Mouse (Mus musculus): Measurements from ENCODE around the gene Kifc3. TPM values are rescaled to one million over a fixed set of nuclear protein-coding genes. Genes with fewer than 3 reads are reported as not detected.
"Not testable (repeated sequence)": the region's sequence is repeated elsewhere in the genome, so short reads cannot be mapped to it uniquely, and the experiment has no call there.

Gene Kifc3
- polyA plus RNA-seq, 1 experiment from 2014 or later, result 29.8 TPM

- Histone ChIP-seq H3K9me3 (no peaks in the 10 kb centered on the region), H3K4me3 (no peak overlapping the region), H3K4me1 (no peaks in the 10 kb centered on the region), H3K27ac (no peak overlapping the region), H3K27me3 (replicated peaks) (no peaks in the 10 kb centered on the region; the same call in 1 of the 2 replicates), H3K36me3 (replicated peaks) (no peaks in the 10 kb centered on the region), H3K9ac (no peak overlapping the region), H3K4me2 (no peak overlapping the region)
- 68% methylated on average over 5 of the region's 5 CpGs for WGBS
- no peak for ATAC-seq (replicated peaks)
Observed at GRCm38 (mm10) chr8:95167726-95168125, 34.9 kb downstream of the Kifc3 start.

GRCm38 (mm10) chr8:95166400-95166799 lies 36.2 kb downstream of the Kifc3 start:
- ATAC-seq (replicated peaks), result no peak

GRCm38 (mm10) chr8:95165923-95166322 lies 36.7 kb downstream of the Kifc3 start:
- WGBS, result 74% methylated on average over 11 of the region's 11 CpGs
- Histone ChIP-seq H3K9ac (no peak overlapping the region), H3K4me3 (no peak overlapping the region), H3K4me1 (no peaks in the 10 kb centered on the region), H3K27me3 (replicated peaks) (no peaks in the 10 kb centered on the region; the same call in 1 of the 2 replicates), H3K4me2 (no peak overlapping the region), H3K36me3 (replicated peaks) (no peaks in the 10 kb centered on the region), H3K9me3 (no peaks in the 10 kb centered on the region), H3K27ac (no peak overlapping the region)
- ATAC-seq (replicated peaks), result no peak

More at GRCm38 (mm10) chr8:95166400-95166799, 36.2 kb downstream of the Kifc3 start:
- no peak overlapping the region for H3K4me2 ChIP-seq
- no peak overlapping the region for H3K9ac ChIP-seq
- no peaks in the 10 kb centered on the region for H3K4me1 ChIP-seq
- H3K4me3 ChIP-seq, result no peak overlapping the region
- H3K36me3 ChIP-seq (replicated peaks), result no peaks in the 10 kb centered on the region
- 56% methylated on average over 7 of the region's 7 CpGs for WGBS
- no peaks in the 10 kb centered on the region for H3K9me3 ChIP-seq
- H3K27me3 ChIP-seq (replicated peaks), result no peaks in the 10 kb centered on the region; the same call in 1 of the 2 replicates
- no peak overlapping the region for H3K27ac ChIP-seq

- no peak overlapping the region for H3K4me2 ChIP-seq
- no peak overlapping the region for H3K9ac ChIP-seq
- 49% methylated on average over 7 of the region's 7 CpGs for WGBS
- H3K27ac ChIP-seq, result no peak overlapping the region
- H3K9me3 ChIP-seq, result no peaks in the 10 kb centered on the region
- ATAC-seq (replicated peaks), result no peak
- H3K4me1 ChIP-seq, result no peaks in the 10 kb centered on the region
- no peak overlapping the region for H3K4me3 ChIP-seq
- no peaks in the 10 kb centered on the region; the same call in 1 of the 2 replicates for H3K27me3 ChIP-seq (replicated peaks)
- no peaks in the 10 kb centered on the region for H3K36me3 ChIP-seq (replicated peaks)
Observed at GRCm38 (mm10) chr8:95164469-95164868, 38.1 kb downstream of the Kifc3 start.

- H3K27me3 ChIP-seq (replicated peaks); H3K4me2 ChIP-seq; H3K9me3 ChIP-seq; H3K9ac ChIP-seq; H3K4me1 ChIP-seq; H3K4me3 ChIP-seq; H3K36me3 ChIP-seq (replicated peaks); H3K27ac ChIP-seq; ATAC-seq (replicated peaks): not testable (repeated sequence)
- WGBS, result 87% methylated on average over 2 of the region's 2 CpGs
Observed at GRCm38 (mm10) chr8:95163969-95164368, 38.6 kb downstream of the Kifc3 start.

- H3K4me3 ChIP-seq, result no peak overlapping the region
- WGBS, result 46% methylated on average over 6 of the region's 6 CpGs
- no peaks in the 10 kb centered on the region; the same call in 1 of the 2 replicates for H3K27me3 ChIP-seq (replicated peaks)
- no peak overlapping the region for H3K9ac ChIP-seq
- H3K27ac ChIP-seq, result no peak overlapping the region
- H3K4me1 ChIP-seq, result no peaks in the 10 kb centered on the region
- H3K9me3 ChIP-seq, result no peaks in the 10 kb centered on the region
- H3K36me3 ChIP-seq (replicated peaks), result no peaks in the 10 kb centered on the region
- H3K4me2 ChIP-seq, result no peak overlapping the region
- no peak for ATAC-seq (replicated peaks)
Observed at GRCm38 (mm10) chr8:95162785-95163184, 39.8 kb downstream of the Kifc3 start.

- no peak overlapping the region for H3K9ac ChIP-seq
- no peaks in the 10 kb centered on the region for H3K36me3 ChIP-seq (replicated peaks)
- ATAC-seq (replicated peaks), result no peak
- no peak overlapping the region for H3K4me2 ChIP-seq
- H3K27ac ChIP-seq, result no peak overlapping the region
- H3K4me3 ChIP-seq, result no peak overlapping the region
- H3K4me1 ChIP-seq, result no peaks in the 10 kb centered on the region
- no peaks in the 10 kb centered on the region for H3K27me3 ChIP-seq (replicated peaks)
- no peaks in the 10 kb centered on the region for H3K9me3 ChIP-seq
- 79% methylated on average over 3 of the region's 3 CpGs for WGBS
Observed at GRCm38 (mm10) chr8:95159344-95159743, 43.3 kb downstream of the Kifc3 start.

GRCm38 (mm10) chr8:95158654-95159053 lies 44.0 kb downstream of the Kifc3 start:
- no peaks in the 10 kb centered on the region for H3K27me3 ChIP-seq (replicated peaks)
- H3K27ac ChIP-seq, result no peak overlapping the region
- no peaks in the 10 kb centered on the region for H3K4me1 ChIP-seq
- no peak overlapping the region for H3K9ac ChIP-seq
- H3K36me3 ChIP-seq (replicated peaks), result no peaks in the 10 kb centered on the region
- no peak overlapping the region for H3K4me3 ChIP-seq
- ATAC-seq (replicated peaks), result no peak
- no peak overlapping the region for H3K4me2 ChIP-seq
- no peaks in the 10 kb centered on the region for H3K9me3 ChIP-seq
- 78% methylated on average over 8 of the region's 8 CpGs for WGBS

GRCm38 (mm10) chr8:95157145-95157544 lies 45.5 kb downstream of the Kifc3 start:
- Histone ChIP-seq H3K4me3 (no peak overlapping the region), H3K9me3 (no peaks in the 10 kb centered on the region), H3K9ac (no peak overlapping the region), H3K4me1 (no peaks in the 10 kb centered on the region), H3K36me3 (replicated peaks) (no peaks in the 10 kb centered on the region), H3K4me2 (no peak overlapping the region), H3K27me3 (replicated peaks) (no peaks in the 10 kb centered on the region), H3K27ac (no peak overlapping the region)
- ATAC-seq (replicated peaks), result no peak
- WGBS, result 67% methylated on average over 3 of the region's 3 CpGs

- Histone ChIP-seq H3K4me1 (no peaks in the 10 kb centered on the region), H3K4me2 (no peak overlapping the region), H3K9ac (no peak overlapping the region), H3K9me3 (no peaks in the 10 kb centered on the region), H3K4me3 (no peak overlapping the region), H3K27ac (no peak overlapping the region), H3K36me3 (replicated peaks) (no peaks in the 10 kb centered on the region), H3K27me3 (replicated peaks) (no peaks in the 10 kb centered on the region)
- no peak for ATAC-seq (replicated peaks)
- WGBS, result 92% methylated on average over 6 of the region's 6 CpGs
Observed at GRCm38 (mm10) chr8:95156108-95156507, 46.5 kb downstream of the Kifc3 start.

- Histone ChIP-seq H3K9me3 (no peaks in the 10 kb centered on the region), H3K9ac (no peak overlapping the region), H3K4me2 (no peak overlapping the region), H3K27ac (no peak overlapping the region), H3K4me3 (no peak overlapping the region), H3K4me1 (no peaks in the 10 kb centered on the region), H3K27me3 (replicated peaks) (no peaks in the 10 kb centered on the region), H3K36me3 (replicated peaks) (no peaks in the 10 kb centered on the region)
- no peak for ATAC-seq (replicated peaks)
- WGBS, result 89% methylated on average over 5 of the region's 5 CpGs
Observed at GRCm38 (mm10) chr8:95155361-95155760, 47.3 kb downstream of the Kifc3 start.

GRCm38 (mm10) chr8:95154654-95155053 lies 48.0 kb downstream of the Kifc3 start:
- Histone ChIP-seq H3K4me3 (no peak overlapping the region), H3K27me3 (replicated peaks) (no peaks in the 10 kb centered on the region), H3K27ac (no peak overlapping the region), H3K4me2 (no peak overlapping the region), H3K4me1 (no peaks in the 10 kb centered on the region), H3K36me3 (replicated peaks) (no peaks in the 10 kb centered on the region), H3K9me3 (no peaks in the 10 kb centered on the region), H3K9ac (no peak overlapping the region)
- WGBS, result 86% methylated on average over 6 of the region's 6 CpGs
- no peak for ATAC-seq (replicated peaks)

- no peaks in the 10 kb centered on the region for H3K9me3 ChIP-seq
- no peak overlapping the region for H3K4me3 ChIP-seq
- ATAC-seq (replicated peaks), result no peak
- no peaks in the 10 kb centered on the region for H3K4me1 ChIP-seq
- H3K4me2 ChIP-seq, result no peak overlapping the region
- 72% methylated on average over 4 of the region's 4 CpGs for WGBS
- no peak overlapping the region for H3K9ac ChIP-seq
- H3K27me3 ChIP-seq (replicated peaks), result no peaks in the 10 kb centered on the region
- H3K36me3 ChIP-seq (replicated peaks), result no peaks in the 10 kb centered on the region
- H3K27ac ChIP-seq, result no peak overlapping the region
Observed at GRCm38 (mm10) chr8:95154056-95154455, 48.6 kb downstream of the Kifc3 start.
